Mouse (Mus musculus) myocyte (in vitro differentiated cells): ENCODE measurements around the gene Tbc1d13. TPM values are rescaled to one million over a fixed set of nuclear protein-coding genes. Genes with fewer than 3 reads are reported as not detected.

Experiments
- H3K27me3 ChIP-seq: one replicate; pipeline ENCODE4 v1.6.1; 2011; ENCODE audit not compliant: control insufficient read depth, insufficient read depth, insufficient read length
- H3K36me3 ChIP-seq: one replicate; pipeline ENCODE4 v1.6.1; 2011; ENCODE audit not compliant: control insufficient read depth, insufficient read depth
- H3K4me2 ChIP-seq: one replicate; pipeline ENCODE4 v1.6.1; 2011; ENCODE audit warnings: low read depth, control low read depth
- H3K4me3 ChIP-seq: one replicate; pipeline ENCODE4 v1.5.1; 2011; ENCODE audit warnings: mild to moderate bottlenecking, control low read depth, moderate library complexity
- H3K79me2 ChIP-seq: one replicate; pipeline ENCODE4 v1.6.1; 2011; ENCODE audit not compliant: control insufficient read depth, insufficient read depth
- H3ac ChIP-seq: one replicate; pipeline ENCODE4 v1.6.1; 2011; ENCODE audit not compliant: control insufficient read depth, insufficient read length
- CEBPB ChIP-seq: IDR thresholded peaks from 2 replicates; pipeline ENCODE4 v1.6.1; 2011; ENCODE audit warnings: mild to moderate bottlenecking, moderate library complexity; ENCODE audit not compliant: poor library complexity, insufficient read depth, severe bottlenecking
- E2F4 ChIP-seq: IDR thresholded peaks from one replicate; pipeline ENCODE4 v1.6.1; 2011; ENCODE audit warnings: mild to moderate bottlenecking, control low read depth, moderate library complexity; ENCODE audit not compliant: insufficient read depth
- MAX ChIP-seq: IDR thresholded peaks from one replicate; pipeline ENCODE4 v1.6.1; 2011; ENCODE audit warnings: low read depth, mild to moderate bottlenecking, control low read depth
- MYOD1 ChIP-seq, 3 experiments: IDR thresholded peaks; one replicate each; pipeline ENCODE4 v1.6.1; 2011; ENCODE audit warnings: control low read depth in 2 of 3, low read depth in 2 of 3, mild to moderate bottlenecking in 2 of 3, moderate library complexity in 1 of 3; ENCODE audit not compliant: insufficient read length in 2 of 3, control insufficient read depth in 1 of 3
- MYOG ChIP-seq, 3 experiments: IDR thresholded peaks; one replicate each; pipeline ENCODE4 v1.6.1; 2011; ENCODE audit warnings: control low read depth in 2 of 3, low read depth in 2 of 3, mild to moderate bottlenecking in 2 of 3; ENCODE audit not compliant: insufficient read length in 2 of 3, control insufficient read depth in 1 of 3, insufficient read depth in 1 of 3
- POLR2A ChIP-seq: IDR thresholded peaks from one replicate; pipeline ENCODE4 v1.6.1; 2011; ENCODE audit warnings: low read depth, mild to moderate bottlenecking, control low read depth, moderate library complexity; ENCODE audit not compliant: insufficient read length
- POLR2AphosphoS2 ChIP-seq: IDR thresholded peaks from one replicate; pipeline ENCODE4 v1.6.1; 2011; ENCODE audit warnings: low read depth, control low read depth; ENCODE audit not compliant: insufficient read length
- REST ChIP-seq: IDR thresholded peaks from one replicate; pipeline ENCODE4 v1.6.1; 2011; ENCODE audit warnings: mild to moderate bottlenecking, control low read depth, moderate library complexity; ENCODE audit not compliant: insufficient read depth, insufficient read length
- SRF ChIP-seq: IDR thresholded peaks from one replicate; pipeline ENCODE4 v1.6.1; 2011; ENCODE audit warnings: low read depth; ENCODE audit not compliant: control insufficient read depth, insufficient read length
- TCF12 ChIP-seq: IDR thresholded peaks from one replicate; pipeline ENCODE4 v1.6.1; 2011; ENCODE audit warnings: mild to moderate bottlenecking, control low read depth; ENCODE audit not compliant: poor library complexity, insufficient read depth, severe bottlenecking
- TCF3 ChIP-seq: IDR thresholded peaks from one replicate; pipeline ENCODE4 v1.6.1; 2011; ENCODE audit warnings: low read depth, control low read depth; ENCODE audit not compliant: insufficient read length
- USF1 ChIP-seq: IDR thresholded peaks from one replicate; pipeline ENCODE4 v1.6.1; 2011; ENCODE audit warnings: low read depth, mild to moderate bottlenecking, control low read depth, moderate library complexity
- polyA plus RNA-seq: library from polyadenylated mRNA; unstranded; fragments of >200 nt; fragmentation: generic; extraction: Trizol; gene quantifications from one replicate; pipeline ENCODE4 v1.2.1, GENCODE M21; 2012; ENCODE audit warnings: missing spikeins

Gene Tbc1d13
- polyA plus RNA-seq, 1 experiment = 25.8 TPM

- Histone ChIP-seq H3K36me3 (no peaks in the 10 kb centered on the region), H3K4me3 (no peak overlapping the region), H3ac (no peak overlapping the region), H3K4me2 (no peak overlapping the region), H3K79me2 (peaks cover 2% of the 10 kb centered on the region), H3K27me3 (no peaks in the 10 kb centered on the region)
- no peak for TF ChIP-seq MAX
- TF ChIP-seq TCF3 = no peak
- no peak for TF ChIP-seq POLR2AphosphoS2
- no peak for TF ChIP-seq MYOG (IDR thresholded peaks at IDR 0.05; ENCODE audit: control insufficient read depth in 1 of 3, insufficient read depth in 1 of 3, insufficient read length in 2 of 3, low read depth in 2 of 3)
- TF ChIP-seq POLR2A = no peak
- no peak for TF ChIP-seq REST
Observed at GRCm38 (mm10) chr2:30100214-30100613, 33.3 kb upstream of the Tbc1d13 start.

GRCm38 (mm10) chr2:30106364-30106763 is 27.2 kb upstream of the Tbc1d13 start:
- no peak for TF ChIP-seq TCF12
- TF ChIP-seq MAX = no peak
- TF ChIP-seq USF1 = no peak
- no peak for TF ChIP-seq SRF
- TF ChIP-seq TCF3 = no peak
- no peak for TF ChIP-seq POLR2AphosphoS2
- no peak for TF ChIP-seq E2F4
- no peak for TF ChIP-seq REST
- TF ChIP-seq CEBPB = no peak
- no peak for TF ChIP-seq MYOG (IDR thresholded peaks at IDR 0.05; ENCODE audit: control insufficient read depth in 1 of 3, insufficient read depth in 1 of 3, insufficient read length in 2 of 3, low read depth in 2 of 3)
- no peak for TF ChIP-seq MYOD1 (IDR thresholded peaks at IDR 0.05; ENCODE audit: control insufficient read depth in 1 of 3, insufficient read length in 2 of 3, low read depth in 2 of 3)
- TF ChIP-seq POLR2A = no peak
- no peaks in the 10 kb centered on the region for H3K27me3 ChIP-seq
- H3K79me2 ChIP-seq = no peaks in the 10 kb centered on the region
- no peaks in the 10 kb centered on the region for H3K36me3 ChIP-seq
- no peak overlapping the region for H3ac ChIP-seq
- H3K4me2 ChIP-seq = no peak overlapping the region
- H3K4me3 ChIP-seq = no peak overlapping the region

- H3K36me3 ChIP-seq = no peaks in the 10 kb centered on the region
- no peaks in the 10 kb centered on the region for H3K27me3 ChIP-seq
- H3K79me2 ChIP-seq = no peaks in the 10 kb centered on the region
- no peak overlapping the region for H3ac ChIP-seq
- H3K4me3 ChIP-seq = no peak overlapping the region
- TF ChIP-seq MAX (no peak), POLR2AphosphoS2 (no peak), MYOG (IDR thresholded peaks at IDR 0.05; ENCODE audit: control insufficient read depth in 1 of 3, insufficient read depth in 1 of 3, insufficient read length in 2 of 3, low read depth in 2 of 3) (no peak), SRF (no peak), REST (no peak), POLR2A (no peak), TCF3 (no peak), MYOD1 (IDR thresholded peaks at IDR 0.05; ENCODE audit: control insufficient read depth in 1 of 3, insufficient read length in 2 of 3, low read depth in 2 of 3) (no peak), E2F4 (no peak), CEBPB (no peak), TCF12 (no peak), USF1 (no peak)
- no peak overlapping the region for H3K4me2 ChIP-seq
Observed at GRCm38 (mm10) chr2:30107646-30108045, 25.9 kb upstream of the Tbc1d13 start.

- no peaks in the 10 kb centered on the region for H3K79me2 ChIP-seq
- H3ac ChIP-seq = no peak overlapping the region
- no peak overlapping the region for H3K4me3 ChIP-seq
- H3K36me3 ChIP-seq = no peaks in the 10 kb centered on the region
- no peak for TF ChIP-seq SRF
- TF ChIP-seq TCF3 = no peak
- TF ChIP-seq MYOG (IDR thresholded peaks at IDR 0.05; ENCODE audit: control insufficient read depth in 1 of 3, insufficient read depth in 1 of 3, insufficient read length in 2 of 3, low read depth in 2 of 3) = no peak
- TF ChIP-seq POLR2A = no peak
- TF ChIP-seq CEBPB = no peak
- no peak for TF ChIP-seq REST
- no peak for TF ChIP-seq E2F4
- TF ChIP-seq USF1 = no peak
- no peak for TF ChIP-seq POLR2AphosphoS2
- TF ChIP-seq MAX = no peak
- TF ChIP-seq TCF12 = no peak
- no peak overlapping the region for H3K4me2 ChIP-seq
- no peaks in the 10 kb centered on the region for H3K27me3 ChIP-seq
Observed at GRCm38 (mm10) chr2:30108260-30108659, 25.3 kb upstream of the Tbc1d13 start.

- no peak overlapping the region for H3K4me2 ChIP-seq
- H3K36me3 ChIP-seq = no peaks in the 10 kb centered on the region
- TF ChIP-seq MAX = no peak
- no peak for TF ChIP-seq USF1
- no peak for TF ChIP-seq CEBPB
- TF ChIP-seq REST = no peak
- TF ChIP-seq POLR2AphosphoS2 = no peak
- TF ChIP-seq E2F4 = no peak
- TF ChIP-seq MYOD1 (IDR thresholded peaks at IDR 0.05; ENCODE audit: control insufficient read depth in 1 of 3, insufficient read length in 2 of 3, low read depth in 2 of 3) = no peak
- TF ChIP-seq MYOG (IDR thresholded peaks at IDR 0.05; ENCODE audit: control insufficient read depth in 1 of 3, insufficient read depth in 1 of 3, insufficient read length in 2 of 3, low read depth in 2 of 3) = no peak
- TF ChIP-seq POLR2A = no peak
- no peak for TF ChIP-seq SRF
- no peak for TF ChIP-seq TCF3
- TF ChIP-seq TCF12 = no peak
- no peaks in the 10 kb centered on the region for H3K79me2 ChIP-seq
- H3ac ChIP-seq = no peak overlapping the region
- H3K4me3 ChIP-seq = no peak overlapping the region
- H3K27me3 ChIP-seq = no peaks in the 10 kb centered on the region
Observed at GRCm38 (mm10) chr2:30111500-30111899, 22.0 kb upstream of the Tbc1d13 start.
